ENCODE assay signal across 8 mouse cellular contexts in genomic region chr19:8711949-8712869, GRCm38 (mm10). TPM values are rescaled to one million over a fixed set of nuclear protein-coding genes. Genes with fewer than 3 reads are reported as not detected.
DNase-seq lines count a peak whose midpoint lies in the region; ATAC-seq and TF ChIP-seq lines count a peak whose summit lies in the region.

No protein-coding gene starts in this region.

- H3K4me3 ChIP-seq in forebrain, embryonic 13.5 days, result peak overlapping the region; percentile 81
- peak overlapping the region; percentile 94 for H3K4me3 ChIP-seq in liver, adult 2 months (ENCODE audit: insufficient read depth, low read depth, low read length)
- peak overlapping the region; percentile 69 for H3K4me3 ChIP-seq in small intestine, adult 2 months (ENCODE audit: low read depth, low read length)

- WGBS in forebrain, embryonic 13.5 days, result 66% methylated on average over 10 of the region's 10 CpGs
- WGBS in liver, adult 2 months, result 72% methylated on average over 10 of the region's 10 CpGs
- WGBS in small intestine, adult 2 months, result 35% methylated on average over 10 of the region's 10 CpGs

- TF ChIP-seq CTCF in liver, adult 2 months (IDR thresholded peaks at IDR 0.05; ENCODE audit: low read depth, low read length), result no peak
- TF ChIP-seq CTCF in small intestine, adult 2 months (IDR thresholded peaks at IDR 0.05; ENCODE audit: extremely low read depth, insufficient read length, insufficient replicate concordance, low read depth, low read length), result no peak

- H3K27me3 ChIP-seq in forebrain, embryonic 13.5 days, result no peaks in the 10 kb centered on the region
- H3K27me3 ChIP-seq in liver, adult 2 months (ENCODE audit: control insufficient read depth, insufficient read depth, low read length), result no peaks in the 10 kb centered on the region
- H3K27me3 ChIP-seq in small intestine, adult 2 months (ENCODE audit: control insufficient read depth, insufficient read depth, low read length), result no peaks in the 10 kb centered on the region

- DNase-seq in 416B (ENCODE audit: low read depth), result peak; percentile 74
- peak; percentile 93 for DNase-seq in CD4-positive helper T cell, adult 2 months (ENCODE audit: low read depth, low spot score)
- DNase-seq in liver, adult 2 months (ENCODE audit: extremely low read depth, low read depth, low spot score), result no peak
- no peak for DNase-seq in gastrocnemius, adult 18-20 months (ENCODE audit: low spot score)
- DNase-seq in left cerebral cortex, adult 11 months (ENCODE audit: low spot score), result no peak
- DNase-seq in urinary bladder, postnatal 25 days (ENCODE audit: low spot score), result no peak

- no peaks in the 10 kb centered on the region for H3K9me3 ChIP-seq in forebrain, embryonic 13.5 days (replicated peaks)

- H3K27ac ChIP-seq in forebrain, embryonic 13.5 days, result peak overlapping the region; percentile 85
- no peak overlapping the region for H3K27ac ChIP-seq in liver, adult 2 months (replicated peaks; ENCODE audit: insufficient read depth, low read depth, low read length)
- H3K27ac ChIP-seq in small intestine, adult 2 months (ENCODE audit: insufficient read depth, low read depth, low read length), result peak overlapping the region; percentile 84

- no peak for ATAC-seq in forebrain, embryonic 13.5 days

- peaks cover 45% of the 10 kb centered on the region for H3K36me3 ChIP-seq in forebrain, embryonic 13.5 days (ENCODE audit: poor library complexity, severe bottlenecking)
- peaks cover 34% of the 10 kb centered on the region for H3K36me3 ChIP-seq in liver, adult 2 months (ENCODE audit: control insufficient read depth, insufficient read depth, low read length)
- H3K36me3 ChIP-seq in small intestine, adult 2 months (ENCODE audit: control insufficient read depth, insufficient read depth, low read length), result peaks cover 45% of the 10 kb centered on the region

- H3K4me2 ChIP-seq in forebrain, embryonic 13.5 days, result peak overlapping the region; percentile 73

- H3K9ac ChIP-seq in forebrain, embryonic 13.5 days, result peak overlapping the region; percentile 95
- peak overlapping the region; percentile 37 for H3K9ac ChIP-seq in liver, adult 2 months (ENCODE audit: low read depth, low read length)

- no peaks in the 10 kb centered on the region; the same call in 1 of the 2 replicates for H3K79me2 ChIP-seq in liver, adult 2 months (ENCODE audit: control insufficient read depth, insufficient read depth, low read length)

- peaks cover 34% of the 10 kb centered on the region for H3K4me1 ChIP-seq in forebrain, embryonic 13.5 days
- H3K4me1 ChIP-seq in liver, adult 2 months (ENCODE audit: control insufficient read depth, insufficient read depth, low read length), result peaks cover 5% of the 10 kb centered on the region
- peaks cover 32% of the 10 kb centered on the region for H3K4me1 ChIP-seq in small intestine, adult 2 months (ENCODE audit: control insufficient read depth, insufficient read depth, insufficient read length, low read length)

- no peak for TF ChIP-seq POLR2A in liver, adult 2 months (IDR thresholded peaks at IDR 0.05; ENCODE audit: extremely low read depth, insufficient read depth, low read length)
- no peak for TF ChIP-seq POLR2A in small intestine, adult 2 months (IDR thresholded peaks at IDR 0.05; ENCODE audit: low read depth, low read length)

RNA-seq across cellular contexts. Expression of gene Slc3a2, which starts 11.0 kb away (rescaled TPM):
- 135 and 143 TPM in 2 replicates for polyA plus RNA-seq in forebrain, embryonic 13.5 days (2015; fragmentation: Nextera tagmentation; extraction: Ambion mirVana)
- total RNA-seq in liver, adult 2 months (2014; rRNA removed), result 30.2 and 37.6 TPM in 2 replicates
- 62.9 and 71.6 TPM in 2 replicates for polyA plus RNA-seq in liver, adult 2 months (2012; rRNA removed)
- polyA plus RNA-seq in small intestine, adult 2 months (2012; rRNA removed), result 132 and 391 TPM in 2 replicates
- total RNA-seq in gastrocnemius, adult 18-20 months (2021), result 10 to 100 TPM; 30.2 to 37.3 TPM

RNA-seq across cellular contexts. Expression of gene Wdr74, which starts 23.4 kb away (rescaled TPM):
- polyA plus RNA-seq in forebrain, embryonic 13.5 days (2015; fragmentation: Nextera tagmentation; extraction: Ambion mirVana), result 92.0 and 97.4 TPM in 2 replicates
- 12.5 and 16.6 TPM in 2 replicates for total RNA-seq in liver, adult 2 months (2014; rRNA removed)
- polyA plus RNA-seq in liver, adult 2 months (2012; rRNA removed), result 23.8 and 28.9 TPM in 2 replicates
- polyA plus RNA-seq in small intestine, adult 2 months (2012; rRNA removed), result 12.1 and 17.5 TPM in 2 replicates
- 10 to 100 TPM; 16.4 to 16.9 TPM for total RNA-seq in gastrocnemius, adult 18-20 months (2021)

RNA-seq across cellular contexts. Expression of gene 1700092M07Rik, which starts 28.3 kb away (rescaled TPM):
- 1.9 and 3.7 TPM in 2 replicates for polyA plus RNA-seq in forebrain, embryonic 13.5 days (2015; fragmentation: Nextera tagmentation; extraction: Ambion mirVana)
- 0.83 TPM in 1 of 2 replicates, not detected in the other for total RNA-seq in liver, adult 2 months (2014; rRNA removed)
- polyA plus RNA-seq in liver, adult 2 months (2012; rRNA removed), result not detected in 2 replicates
- polyA plus RNA-seq in small intestine, adult 2 months (2012; rRNA removed), result not detected in 2 replicates
- 1 to 10 TPM in 1 of 2 experiments, not detected in 1; 1.0 TPM for total RNA-seq in gastrocnemius, adult 18-20 months (2021)

RNA-seq across cellular contexts. Expression of gene Stx5a, which starts 29.0 kb away (rescaled TPM):
- polyA plus RNA-seq in forebrain, embryonic 13.5 days (2015; fragmentation: Nextera tagmentation; extraction: Ambion mirVana), result 117 and 118 TPM in 2 replicates
- 43.5 and 46.8 TPM in 2 replicates for total RNA-seq in liver, adult 2 months (2014; rRNA removed)
- 42.0 and 62.1 TPM in 2 replicates for polyA plus RNA-seq in liver, adult 2 months (2012; rRNA removed)
- polyA plus RNA-seq in small intestine, adult 2 months (2012; rRNA removed), result 31.7 and 65.9 TPM in 2 replicates
- 10 to 100 TPM; 16.0 to 16.6 TPM for total RNA-seq in gastrocnemius, adult 18-20 months (2021)

RNA-seq across cellular contexts. Expression of gene Nxf1, which starts 44.7 kb away (rescaled TPM):
- polyA plus RNA-seq in forebrain, embryonic 13.5 days (2015; fragmentation: Nextera tagmentation; extraction: Ambion mirVana), result 194 and 211 TPM in 2 replicates
- 16.2 and 22.3 TPM in 2 replicates for total RNA-seq in liver, adult 2 months (2014; rRNA removed)
- 27.3 and 43.1 TPM in 2 replicates for polyA plus RNA-seq in liver, adult 2 months (2012; rRNA removed)
- polyA plus RNA-seq in small intestine, adult 2 months (2012; rRNA removed), result 13.3 and 25.4 TPM in 2 replicates
- total RNA-seq in gastrocnemius, adult 18-20 months (2021), result 10 to 100 TPM; 27.5 to 31.3 TPM

Comparison
In these comparisons a context has a peak if more than half of its experiments do, and no peak if none do; other contexts are left out.
1. DNase-seq: peak in 416B (single experiment) and CD4-positive helper T cell, adult 2 months (single experiment); none in liver, adult 2 months (single experiment), gastrocnemius, adult 18-20 months (single experiment), left cerebral cortex, adult 11 months (single experiment) and urinary bladder, postnatal 25 days (single experiment).
2. Peak in every context shown above with its lines, with median percentiles within 50 percentile points of each other: H3K4me3 ChIP-seq.